Mouse (Mus musculus): ENCODE results near the gene Arhgap21. TPM values are rescaled to one million over a fixed set of nuclear protein-coding genes. Genes with fewer than 3 reads are reported as not detected.

Arhgap21 gene
- total RNA-seq (2021), result 10 to 100 TPM; 77.6 to 88.4 TPM
- long read RNA-seq, experiment 1, partial matches to known transcripts, result 1 of 5 reads
- long read RNA-seq, experiment 1, other reads (novel, unspliced or antisense), result 4 of 5 reads
- long read RNA-seq, experiment 2, full-length matches to known transcripts, result 1 of 4 reads
- long read RNA-seq, experiment 2, partial matches to known transcripts, result 0 of 4 reads
- long read RNA-seq, experiment 2, other reads (novel, unspliced or antisense), result 3 of 4 reads

DNA sequence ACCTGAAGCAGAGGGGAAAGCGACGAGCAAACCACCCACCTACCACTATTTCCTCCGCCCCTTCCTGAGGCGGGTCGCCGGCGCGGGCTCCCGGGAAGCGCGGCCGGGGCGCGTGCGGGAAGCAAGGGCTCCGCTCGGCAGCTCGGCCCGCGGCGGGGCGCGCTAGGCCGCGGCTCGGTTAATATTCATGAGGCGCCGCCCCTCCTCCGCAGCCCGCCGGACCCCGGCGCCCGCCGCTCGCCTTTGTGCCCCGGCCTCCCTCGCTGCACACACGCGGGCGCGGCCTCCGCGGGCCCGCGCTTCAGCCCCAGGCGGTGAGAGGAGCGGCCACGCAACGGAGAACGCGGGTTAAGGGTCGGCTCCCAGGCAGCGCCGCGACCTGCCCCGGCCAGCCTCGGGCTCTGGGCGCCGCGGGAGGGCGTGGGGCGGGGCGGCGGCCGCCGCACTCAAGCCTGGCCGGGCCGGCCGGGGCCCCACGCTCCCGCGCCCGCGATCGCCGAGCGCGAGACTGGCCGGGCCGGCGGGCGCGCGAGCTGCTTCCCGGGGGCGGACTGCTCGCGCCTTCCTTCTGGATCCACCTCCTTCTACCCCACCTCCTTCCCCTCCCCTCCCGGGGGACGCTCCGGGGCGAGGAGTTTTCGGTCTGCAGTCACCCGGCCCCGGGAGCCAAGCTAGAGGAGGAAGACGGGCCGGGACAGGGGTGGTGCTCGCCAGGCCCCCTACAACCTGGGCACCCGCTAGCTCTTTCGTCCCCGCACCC lies at the start of gene Arhgap21:
Gene Arhgap21, minus strand, starts transcription at position 441 of the 760 bp plus-strand sequence.
- peak; percentile 87 to 90 for DNase-seq

DNA sequence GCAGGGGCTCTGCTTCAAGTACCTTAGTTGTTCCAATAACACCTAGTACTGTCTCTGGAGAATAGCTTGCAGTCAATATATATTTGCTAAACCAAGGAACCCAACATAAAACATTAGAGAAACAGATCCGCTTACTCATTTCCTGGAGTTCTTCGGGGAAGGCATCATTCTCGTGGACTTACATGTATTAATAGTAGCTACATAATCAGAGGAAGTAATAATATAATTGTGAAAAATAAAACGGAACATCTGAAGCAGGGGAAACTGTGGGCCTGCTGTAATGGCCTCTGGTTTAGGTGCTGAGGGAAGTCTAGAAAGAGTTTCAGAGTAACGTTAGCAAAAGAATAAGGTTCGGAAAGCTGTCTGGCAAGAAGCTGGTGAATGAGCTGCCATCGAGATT lies 47.9 kb upstream of the Arhgap21 start:
- no peak for DNase-seq

DNA sequence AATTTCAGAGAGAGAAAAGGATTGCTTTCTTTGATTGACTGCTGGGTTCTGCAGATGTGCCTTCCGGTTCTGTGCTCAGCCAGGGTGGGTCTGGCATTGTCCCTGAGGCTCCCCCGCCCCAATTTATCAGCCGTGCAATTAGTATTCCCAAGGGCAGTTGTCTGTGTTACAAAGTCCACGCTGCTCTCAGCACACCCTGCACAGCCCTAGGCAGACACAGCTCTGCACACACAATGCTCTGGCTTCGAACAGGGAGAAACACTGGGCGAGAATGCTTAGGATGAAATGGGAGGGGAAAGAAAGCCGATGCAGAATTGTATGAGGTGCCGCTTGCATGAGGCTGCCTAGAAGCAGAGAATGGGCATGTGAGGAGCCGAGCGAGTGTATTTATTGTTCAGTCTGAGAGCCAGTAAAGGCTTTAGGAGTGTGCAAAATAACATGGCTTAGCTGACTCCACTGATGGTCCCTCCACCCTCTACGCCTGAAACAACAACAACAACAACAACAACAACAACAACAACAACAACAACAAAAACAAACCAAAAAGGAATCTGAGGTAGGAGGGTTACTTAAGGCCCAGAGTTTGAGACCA lies 42.2 kb upstream of the Arhgap21 start:
- DNase-seq, result no peak

DNA sequence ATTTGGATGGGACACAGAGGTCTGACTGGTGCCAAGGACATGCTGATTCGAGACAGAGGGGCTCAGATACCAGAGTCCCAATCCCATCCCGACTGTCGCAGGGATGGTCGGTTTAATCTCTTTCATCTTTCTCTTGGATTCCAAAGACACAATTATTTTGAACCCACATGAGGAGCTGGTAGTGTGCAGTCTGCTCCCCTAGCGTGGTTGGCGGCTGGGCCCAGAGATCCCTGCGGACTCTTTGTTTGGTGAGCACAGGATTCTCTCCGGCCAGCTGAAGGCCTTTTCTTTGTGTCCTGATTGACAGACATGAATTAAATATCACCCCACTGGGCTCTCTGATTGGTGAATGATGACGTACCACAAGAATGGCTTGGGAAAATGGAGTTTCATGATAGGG lies 41.5 kb upstream of the Arhgap21 start:
- DNase-seq, result no peak

DNA sequence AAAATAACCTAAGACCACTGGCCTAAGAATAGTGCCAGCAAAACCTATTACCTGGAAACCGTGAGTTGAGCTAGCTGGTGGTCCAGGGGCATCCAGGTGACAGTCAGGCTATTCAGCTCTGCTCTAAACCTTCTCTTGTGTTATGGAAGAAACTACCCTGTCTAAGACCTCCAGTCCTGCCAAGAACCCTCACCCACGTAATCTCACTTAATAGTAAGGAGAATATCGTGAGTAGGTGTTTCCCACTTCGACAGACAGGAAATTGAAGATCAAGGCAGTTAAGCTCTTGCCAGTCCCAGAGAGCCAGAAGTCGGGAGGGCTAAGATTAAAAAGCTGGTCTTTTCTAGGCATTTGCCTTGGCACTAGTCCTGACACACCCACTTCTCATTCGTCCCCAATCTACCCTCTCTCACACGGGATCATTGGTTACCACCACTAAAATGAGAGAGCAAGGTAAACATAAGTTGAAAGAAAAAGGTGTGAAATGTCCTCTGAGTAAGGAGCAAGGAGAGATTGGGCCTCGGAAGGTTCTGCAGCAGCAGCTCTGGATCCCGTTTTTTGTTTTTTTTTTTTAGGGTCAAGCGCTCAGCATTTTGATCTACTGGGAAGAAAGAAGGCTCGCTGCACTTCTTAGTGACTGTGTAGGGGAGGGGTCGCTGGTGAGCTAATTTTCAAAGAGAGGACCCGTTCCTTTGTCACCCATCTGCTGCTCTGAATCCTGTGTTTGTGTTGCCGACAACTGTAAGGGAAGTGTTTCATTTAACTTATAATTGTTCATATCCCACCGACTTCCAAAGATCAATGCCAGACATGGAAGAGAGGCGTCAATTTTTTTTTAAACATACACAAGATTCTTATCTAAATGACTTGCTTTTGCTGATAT lies 40.8 kb upstream of the Arhgap21 start:
- no peak for DNase-seq

DNA sequence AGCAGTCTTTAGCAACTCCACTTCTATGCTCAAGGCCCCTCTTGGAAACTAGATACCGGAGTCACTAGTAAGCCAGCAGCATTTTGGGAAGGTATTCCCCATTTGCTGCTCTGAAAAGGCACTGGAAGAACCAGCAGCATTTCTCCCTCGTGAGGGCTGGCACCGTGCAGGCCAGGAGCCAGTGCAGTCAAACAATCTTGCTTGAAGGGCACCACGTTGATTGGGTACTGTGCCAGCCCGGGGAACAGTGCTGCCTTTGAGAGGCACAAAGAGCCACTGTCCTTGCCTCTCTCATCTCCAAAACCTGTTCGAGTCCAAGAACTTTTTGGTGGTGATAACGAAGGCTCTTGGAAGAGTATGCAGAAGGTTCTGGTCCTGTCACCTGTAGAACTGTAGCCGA lies 33.9 kb upstream of the Arhgap21 start:
- peak; percentile 8 for DNase-seq

DNA sequence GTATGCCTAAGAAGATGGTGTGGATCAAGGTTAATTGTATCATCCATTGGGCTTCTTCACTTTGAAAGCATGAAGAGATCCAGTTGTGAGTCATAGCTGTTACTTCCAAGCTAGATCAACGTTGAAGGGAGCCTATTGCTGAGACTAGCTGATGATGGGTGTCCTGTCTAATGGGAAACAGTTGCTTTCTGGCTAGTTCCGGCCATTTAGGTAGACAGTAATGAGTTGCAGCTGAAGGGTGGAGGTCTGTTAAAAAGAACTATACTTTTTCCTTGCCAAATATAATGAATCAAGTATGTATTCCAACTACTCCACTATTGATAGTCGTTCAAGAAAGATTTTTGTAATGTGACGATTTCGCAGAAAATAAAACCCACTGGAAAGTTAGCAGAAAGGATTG lies 32.5 kb upstream of the Arhgap21 start:
- no peak for DNase-seq

DNA sequence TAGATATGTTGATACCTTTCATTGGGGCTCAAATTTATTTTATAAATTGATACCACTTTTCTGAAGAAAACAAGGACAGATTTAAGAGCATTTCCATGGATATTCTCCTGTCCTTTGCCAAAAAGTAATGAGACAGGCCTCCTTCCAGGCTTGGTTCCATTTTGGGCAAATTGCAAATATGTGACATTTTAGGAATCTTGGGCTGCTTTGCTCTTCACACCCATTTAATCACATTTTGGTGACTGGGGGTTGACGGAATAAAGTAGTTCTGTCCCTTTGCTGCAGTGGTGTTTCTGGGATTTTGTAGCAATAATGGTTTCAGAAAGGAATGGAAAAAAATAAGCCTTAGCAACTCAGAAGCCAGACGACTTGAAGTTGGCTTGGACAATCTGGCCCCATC lies 26.9 kb upstream of the Arhgap21 start:
- no peak for DNase-seq

DNA sequence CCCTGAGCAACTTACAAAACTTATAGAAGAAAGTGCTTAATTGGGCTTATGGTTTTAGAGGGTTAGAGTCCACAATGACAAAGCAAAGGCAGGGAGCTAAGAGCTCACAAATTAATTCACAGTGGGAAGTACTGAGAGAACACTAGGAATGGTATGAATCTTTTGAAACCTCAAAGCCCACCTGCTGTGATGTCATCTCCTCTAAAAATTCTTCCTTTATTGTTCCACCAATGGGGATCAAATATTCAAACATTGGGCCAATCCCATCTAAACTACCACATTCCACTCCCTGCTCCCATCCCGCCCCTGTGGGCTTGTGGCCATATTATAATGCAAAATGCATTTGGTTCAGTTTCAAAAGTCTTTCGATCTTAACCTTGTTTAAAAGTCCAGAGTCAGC lies 22.8 kb upstream of the Arhgap21 start:
- no peak for DNase-seq

DNA sequence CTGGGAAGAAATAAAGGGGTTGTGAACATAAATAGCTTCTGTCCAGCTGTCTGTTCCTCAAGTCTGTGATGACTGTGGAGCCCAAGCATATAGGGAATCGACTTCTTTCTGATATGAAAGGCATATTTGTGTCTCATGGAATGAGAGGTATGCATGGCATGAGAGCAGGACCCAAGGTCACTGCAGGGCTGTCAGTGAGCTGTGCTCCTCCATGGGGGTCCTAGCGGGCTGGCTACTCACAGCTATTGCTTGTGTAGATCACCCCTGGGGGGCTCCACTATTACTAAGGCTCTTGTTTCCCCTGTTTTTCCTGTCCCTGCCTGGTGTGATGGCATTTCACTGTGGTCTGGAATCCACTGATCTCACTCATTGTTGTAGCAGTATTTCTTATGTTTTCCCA lies 22.2 kb upstream of the Arhgap21 start:
- no peak for DNase-seq

DNA sequence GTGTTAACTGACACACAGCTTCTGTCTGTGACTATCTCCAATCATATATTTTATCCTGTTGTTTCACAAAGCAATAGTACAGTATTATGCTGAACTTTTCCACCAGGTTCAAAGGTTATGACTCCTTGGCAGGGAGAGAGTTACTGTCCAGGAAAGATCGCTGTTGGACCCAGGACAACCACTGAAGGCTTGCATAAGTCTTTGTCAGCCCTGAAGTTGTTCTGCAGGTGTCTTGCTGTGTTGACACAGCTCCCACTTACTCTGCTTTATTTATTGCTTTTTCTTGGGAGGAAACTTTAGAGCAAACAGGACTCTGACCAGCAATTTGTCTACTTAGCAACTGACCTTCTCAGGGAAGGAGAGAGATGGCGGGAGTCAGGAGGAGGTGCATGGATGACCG lies 21.4 kb upstream of the Arhgap21 start:
- no peak for DNase-seq

DNA sequence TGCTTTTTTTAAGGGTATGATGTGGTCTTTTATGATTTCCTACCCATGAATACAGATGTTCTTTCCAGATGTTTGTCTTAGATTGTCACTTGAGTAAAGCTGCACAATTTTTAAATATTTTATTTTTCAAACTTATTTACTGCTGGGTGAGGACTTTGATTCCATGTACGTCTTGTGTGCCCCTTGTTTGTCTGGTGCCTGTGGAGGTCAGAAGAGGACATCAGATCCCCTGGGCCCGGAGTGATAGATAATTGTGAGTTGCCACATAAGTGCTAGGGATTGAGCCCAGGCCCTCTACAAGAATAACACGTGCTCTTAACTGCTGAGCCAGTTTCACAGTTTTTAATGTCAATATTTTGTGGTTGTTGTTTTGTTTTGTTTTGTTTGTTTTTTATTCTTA lies 19.1 kb upstream of the Arhgap21 start:
- no peak for DNase-seq

DNA sequence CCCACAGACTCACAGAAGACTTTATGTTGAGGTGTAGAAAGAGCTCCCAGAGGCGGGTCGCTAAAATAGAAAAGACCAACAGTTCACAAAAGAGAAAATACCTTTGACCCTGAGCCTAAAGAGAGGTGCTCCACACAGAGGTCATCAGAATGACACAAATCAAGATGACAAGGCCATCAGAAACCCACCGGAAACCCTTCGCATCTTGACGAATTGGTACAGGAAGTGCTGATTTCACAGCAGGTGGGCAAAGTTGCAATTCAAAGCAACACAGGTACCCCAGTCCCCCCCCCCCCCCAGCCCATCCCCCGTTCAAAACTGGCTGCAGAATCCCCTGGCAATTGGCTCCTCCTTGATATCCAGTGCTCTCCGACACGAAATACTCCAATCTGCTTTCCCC lies 10.0 kb upstream of the Arhgap21 start:
- DNase-seq, result no peak

DNA sequence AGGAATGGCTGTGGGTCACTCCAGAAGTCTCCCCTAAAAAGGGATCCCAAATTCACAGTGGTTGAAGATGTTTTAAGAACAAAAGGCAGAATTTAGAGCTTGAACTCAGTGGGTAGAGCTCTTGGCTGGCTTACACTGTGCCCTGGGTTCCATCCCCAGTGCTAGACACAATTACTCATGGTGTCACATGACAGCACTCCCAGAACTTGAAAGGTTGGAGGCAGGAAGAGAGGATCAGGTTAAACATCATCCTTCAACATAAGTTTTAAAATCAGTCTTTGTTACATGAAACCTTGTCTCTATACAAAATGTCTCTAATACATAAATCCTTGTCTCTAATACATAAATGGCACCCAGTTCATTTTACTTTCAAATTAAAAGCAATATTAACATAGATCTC lies 8.4 kb upstream of the Arhgap21 start:
- DNase-seq, result no peak

DNA sequence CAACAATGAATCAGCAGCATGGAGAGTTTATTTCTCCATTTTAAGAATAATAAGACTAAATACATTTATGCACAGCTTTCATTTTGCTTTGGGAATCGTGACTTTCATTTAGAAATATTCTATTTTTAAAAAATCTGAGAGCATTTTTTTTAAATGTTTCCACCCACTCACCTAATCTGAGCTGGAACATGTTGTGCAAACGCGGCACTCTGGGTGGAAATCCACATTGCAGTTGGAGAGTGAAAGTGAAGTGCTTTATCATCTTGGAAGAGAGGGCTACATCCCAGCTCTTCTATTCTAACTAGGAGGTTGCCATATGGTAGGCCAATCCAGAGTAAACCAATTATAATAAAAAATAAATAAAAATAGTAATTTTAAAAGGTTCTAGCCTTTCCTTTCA lies 4.8 kb upstream of the Arhgap21 start:
- no peak for DNase-seq

DNA sequence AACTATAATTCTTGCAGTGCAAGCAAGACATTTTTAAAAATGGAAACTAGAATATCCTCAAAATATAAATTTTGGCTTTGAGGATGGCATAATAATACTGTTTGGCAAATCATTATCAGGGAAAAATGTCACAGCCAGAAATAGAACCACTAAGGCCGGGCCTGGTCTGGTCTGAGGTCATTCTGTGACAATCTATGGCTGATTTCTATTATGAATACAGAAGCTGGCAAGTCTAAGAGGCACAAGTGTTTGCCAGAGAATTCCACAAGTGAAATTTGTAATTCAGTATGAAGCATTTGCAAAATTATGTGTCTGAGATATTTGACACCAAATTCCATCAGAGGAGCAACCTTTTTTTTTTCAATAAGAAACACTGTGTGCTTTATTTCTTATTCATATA lies 3.5 kb upstream of the Arhgap21 start:
- no peak for DNase-seq

DNA sequence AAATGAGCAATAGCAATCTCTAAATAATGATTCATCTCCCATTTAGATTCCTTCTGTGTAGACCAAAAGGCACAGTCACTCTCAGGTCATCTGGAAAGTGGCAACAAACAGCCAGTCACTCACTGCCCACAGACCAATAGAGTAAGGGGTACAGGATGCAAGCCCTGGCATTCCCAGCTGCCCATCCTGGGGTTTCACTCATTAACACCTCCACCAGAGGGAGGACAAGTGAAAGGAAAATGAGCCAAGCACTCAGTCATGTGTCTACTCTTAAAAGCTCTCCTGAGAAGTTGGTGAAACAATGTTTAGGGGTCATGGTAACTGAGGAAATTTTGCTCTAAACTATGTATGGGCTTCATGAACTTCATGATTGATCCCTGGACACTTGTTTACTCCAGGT lies 2.9 kb upstream of the Arhgap21 start:
- no peak for DNase-seq

DNA sequence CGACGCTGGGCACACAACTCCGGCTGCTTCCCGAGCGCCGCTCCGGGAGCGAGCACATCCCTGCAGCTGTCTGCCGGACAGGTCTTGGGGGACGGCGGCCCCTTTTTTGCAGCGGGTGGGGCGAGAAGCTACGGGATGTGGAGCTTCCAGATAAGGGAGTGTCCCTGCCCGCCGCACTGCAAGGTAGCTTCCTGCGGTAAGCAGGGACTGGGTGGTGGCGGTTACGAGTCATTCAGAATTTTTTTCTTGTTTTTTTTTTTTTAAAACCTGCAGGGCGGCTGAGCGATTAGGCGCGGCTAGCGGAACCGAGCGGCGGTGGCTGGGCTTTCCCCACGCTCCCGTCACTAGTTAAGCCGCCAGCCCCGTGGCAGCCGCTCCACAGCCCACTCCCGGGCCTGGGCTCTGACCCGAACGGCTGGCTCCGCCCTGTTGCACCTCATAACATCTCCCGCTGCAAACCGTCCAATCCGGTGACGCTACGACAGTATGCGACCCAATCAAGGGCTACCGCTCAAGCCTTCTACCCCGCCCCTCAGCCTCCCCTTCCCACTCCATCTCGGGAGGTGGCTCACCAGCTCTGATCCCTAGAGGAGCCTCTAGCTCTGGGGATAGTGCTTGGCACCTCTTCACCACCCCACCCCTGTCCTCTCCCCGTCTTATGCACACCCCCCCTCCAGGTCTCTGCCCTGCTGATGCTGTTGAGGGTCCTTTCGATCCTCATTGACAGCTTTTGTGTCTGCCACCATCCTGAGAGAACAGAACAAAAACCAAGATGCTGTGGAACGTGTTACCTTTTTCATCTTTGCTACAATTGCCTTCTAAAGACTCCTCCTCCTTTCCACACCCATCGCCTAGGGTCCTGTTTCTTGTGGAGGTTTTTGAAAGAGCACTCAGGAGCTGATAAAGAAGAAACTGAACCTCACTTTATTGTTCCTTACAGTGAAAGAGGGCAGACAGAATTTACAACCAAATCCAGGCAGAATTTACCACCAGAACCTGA lies 820 bp upstream of the Arhgap21 start:
- DNase-seq, result peak; percentile 96 to 97

DNA sequence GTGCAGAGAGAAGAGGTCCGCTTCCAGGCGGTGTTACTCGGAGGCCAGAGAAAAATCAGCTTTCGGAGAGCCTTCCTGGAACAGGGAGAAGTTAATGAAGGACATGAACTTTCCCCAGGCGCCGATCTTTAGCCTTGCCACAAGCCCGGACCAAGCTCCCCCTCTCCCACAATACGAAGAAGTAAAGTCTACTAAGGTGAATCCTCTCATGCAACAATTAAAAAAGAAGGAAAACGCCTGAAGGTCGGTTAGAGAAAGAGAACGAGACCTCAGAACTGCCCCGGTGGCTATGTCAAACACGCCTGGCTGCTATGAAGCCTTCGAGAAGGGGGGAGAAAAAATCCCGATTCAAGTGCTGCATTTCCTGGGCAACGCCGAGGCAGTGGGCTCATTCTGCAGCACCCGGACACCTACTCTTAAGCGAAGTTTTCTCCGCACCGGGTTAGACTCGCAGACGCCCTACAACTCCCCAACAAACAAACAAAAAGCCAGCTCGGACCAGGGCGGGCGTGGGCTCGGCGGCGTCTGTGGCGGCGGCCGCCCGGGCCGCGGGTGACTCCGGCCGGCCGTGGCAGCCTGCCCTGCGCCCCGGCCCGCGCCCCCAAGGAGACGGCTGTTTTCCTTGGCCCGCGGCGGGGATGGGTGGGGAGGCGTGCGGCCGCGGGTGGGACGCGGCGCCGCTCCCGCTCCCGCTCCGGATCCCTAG lies 882 bp downstream of the Arhgap21 start:
- DNase-seq, result peak; percentile 31 to 39

DNA sequence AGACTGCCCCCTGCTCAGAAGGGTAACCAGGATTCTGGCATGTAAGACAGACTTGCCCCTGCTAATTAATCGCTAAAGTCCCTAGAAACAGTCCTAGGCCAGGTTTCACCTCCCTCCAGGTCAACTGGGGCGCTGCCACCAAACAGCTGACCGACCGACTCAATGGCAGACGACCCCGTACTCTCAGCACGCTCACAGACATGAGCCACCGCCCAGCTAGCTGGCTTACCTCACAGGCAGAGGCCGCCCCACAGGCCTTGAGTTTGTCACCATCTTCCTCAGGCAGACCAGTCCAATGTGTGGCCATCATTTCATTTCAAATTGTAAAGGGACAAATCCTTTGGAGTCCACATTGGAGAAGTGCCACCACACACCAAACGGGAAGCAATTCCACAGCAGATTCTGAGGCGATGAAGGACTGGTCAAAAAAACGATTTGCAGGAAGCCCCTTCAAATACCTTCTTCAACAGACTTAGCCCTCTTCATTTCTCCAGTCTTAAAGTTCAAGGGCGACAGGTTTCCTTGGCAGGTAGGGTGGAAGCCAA lies 1.5 kb downstream of the Arhgap21 start:
- peak; percentile 59 to 68 for DNase-seq

Measured in adrenal gland, postnatal 36 days (tissue).